Mouse (Mus musculus): ENCODE results near the gene Mthfd2l. TPM values are rescaled to one million over a fixed set of nuclear protein-coding genes. Genes with fewer than 3 reads are reported as not detected.

Mthfd2l gene
- polyA plus RNA-seq, 1 experiment from 2014 or later: 86.6 TPM

- Histone ChIP-seq H3K36me3 (peaks cover 7% of the 10 kb centered on the region; the same call in 1 of the 2 replicates), H3K4me2 (no peak overlapping the region), H3K27ac (replicated peaks) (no peak overlapping the region), H3K9ac (replicated peaks) (no peak overlapping the region), H3K27me3 (replicated peaks) (no peaks in the 10 kb centered on the region), H3K4me3 (replicated peaks) (no peak overlapping the region), H3K9me3 (replicated peaks) (no peaks in the 10 kb centered on the region), H3K4me1 (no peaks in the 10 kb centered on the region)
- 32% methylated on average over 2 of the region's 2 CpGs for WGBS
- ATAC-seq (ENCODE audit: low FRiP score): peak; percentile 88; the same call in 1 of the 2 replicates
Observed at GRCm38 (mm10) chr5:90951475-90951874, 20.6 kb downstream of the Mthfd2l start.

- Histone ChIP-seq H3K27ac (replicated peaks) (no peak overlapping the region), H3K9ac (replicated peaks) (no peak overlapping the region), H3K9me3 (replicated peaks) (no peaks in the 10 kb centered on the region), H3K36me3 (peaks cover 7% of the 10 kb centered on the region; the same call in 1 of the 2 replicates), H3K27me3 (replicated peaks) (no peaks in the 10 kb centered on the region), H3K4me1 (no peaks in the 10 kb centered on the region), H3K4me2 (no peak overlapping the region), H3K4me3 (replicated peaks) (no peak overlapping the region)
- no peak for ATAC-seq (ENCODE audit: low FRiP score)
- 82% methylated on average over 8 of the region's 8 CpGs for whole genome bisulfite sequencing
Observed at GRCm38 (mm10) chr5:90952731-90953481, 22.0 kb downstream of the Mthfd2l start.

GRCm38 (mm10) chr5:90964316-90964715 is 33.4 kb downstream of the Mthfd2l start:
- Histone ChIP-seq H3K9ac (replicated peaks) (no peak overlapping the region), H3K27ac (replicated peaks) (no peak overlapping the region), H3K4me1 (no peaks in the 10 kb centered on the region), H3K36me3 (no peaks in the 10 kb centered on the region), H3K4me3 (replicated peaks) (no peak overlapping the region), H3K27me3 (replicated peaks) (no peaks in the 10 kb centered on the region), H3K4me2 (no peak overlapping the region), H3K9me3 (replicated peaks) (no peaks in the 10 kb centered on the region)
- 71% methylated on average over 4 of the region's 4 CpGs for WGBS
- ATAC-seq (ENCODE audit: low FRiP score): no peak

- no peak for ATAC-seq (ENCODE audit: low FRiP score)
- H3K9ac ChIP-seq (replicated peaks): no peak overlapping the region
- H3K4me1 ChIP-seq: no peaks in the 10 kb centered on the region
- no peak overlapping the region for H3K4me3 ChIP-seq (replicated peaks)
- no peak overlapping the region for H3K4me2 ChIP-seq
- H3K9me3 ChIP-seq (replicated peaks): no peaks in the 10 kb centered on the region
- 88% methylated on average over 4 of the region's 4 CpGs for WGBS
- H3K36me3 ChIP-seq: no peaks in the 10 kb centered on the region
- H3K27me3 ChIP-seq (replicated peaks): no peaks in the 10 kb centered on the region
- H3K27ac ChIP-seq (replicated peaks): no peak overlapping the region
Observed at GRCm38 (mm10) chr5:90964764-90965163, 33.8 kb downstream of the Mthfd2l start.

DNA sequence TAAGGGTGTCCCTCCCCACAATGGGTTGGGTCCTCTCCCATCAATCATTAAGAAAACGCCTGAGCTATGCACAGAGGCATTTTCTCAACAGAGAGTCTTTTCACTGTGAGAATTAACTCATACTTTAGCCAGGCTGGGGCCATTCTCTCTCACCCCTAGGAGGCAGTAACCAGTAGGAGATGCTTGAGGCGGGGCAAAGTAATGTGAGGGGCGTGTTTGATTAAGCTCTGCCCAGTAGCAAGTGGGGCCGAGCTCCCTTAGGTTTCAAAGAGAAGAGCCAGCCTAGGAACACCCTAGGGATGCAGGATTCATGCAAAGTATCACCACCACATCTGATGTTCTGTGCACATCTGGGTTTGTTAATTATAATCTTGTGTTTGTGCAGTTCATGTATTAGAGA is 34.5 kb downstream of the Mthfd2l start:
- Histone ChIP-seq H3K9ac (replicated peaks) (no peak overlapping the region), H3K9me3 (replicated peaks) (no peaks in the 10 kb centered on the region), H3K4me1 (no peaks in the 10 kb centered on the region), H3K36me3 (no peaks in the 10 kb centered on the region; the same call in 1 of the 2 replicates), H3K27ac (replicated peaks) (no peak overlapping the region), H3K4me3 (replicated peaks) (no peak overlapping the region), H3K27me3 (replicated peaks) (no peaks in the 10 kb centered on the region), H3K4me2 (no peak overlapping the region)
- ATAC-seq (ENCODE audit: low FRiP score): no peak
- 57% methylated on average over 4 of the region's 4 CpGs for WGBS

DNA sequence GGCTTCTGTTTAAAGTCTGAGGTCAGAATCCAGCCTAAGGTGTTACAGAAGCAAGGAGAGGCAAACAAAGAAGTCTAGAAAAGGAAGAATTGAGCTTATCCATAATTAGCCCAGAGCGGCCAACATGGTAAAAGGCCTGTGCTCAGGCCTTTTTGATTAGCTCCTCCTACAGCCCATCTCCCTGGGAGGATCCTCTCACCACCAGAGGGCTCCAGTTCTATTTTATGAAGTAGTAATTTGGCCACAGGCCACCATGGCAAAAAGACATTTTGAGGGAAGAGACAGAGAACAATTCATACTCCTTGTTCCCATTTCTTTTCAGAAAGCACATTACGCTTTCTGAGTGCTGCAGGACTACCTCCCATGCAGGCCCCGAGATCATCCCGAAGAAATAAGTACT is 46.3 kb downstream of the Mthfd2l start:
- no peaks in the 10 kb centered on the region for H3K27me3 ChIP-seq (replicated peaks)
- H3K27ac ChIP-seq (replicated peaks): no peak overlapping the region
- H3K9me3 ChIP-seq (replicated peaks): no peaks in the 10 kb centered on the region
- H3K4me3 ChIP-seq (replicated peaks): no peak overlapping the region
- 82% methylated on average over 4 of the region's 4 CpGs for WGBS
- ATAC-seq (ENCODE audit: low FRiP score): peak; percentile 45; the same call in 1 of the 2 replicates
- no peaks in the 10 kb centered on the region for H3K4me1 ChIP-seq
- peaks cover 9% of the 10 kb centered on the region for H3K36me3 ChIP-seq
- no peak overlapping the region for H3K4me2 ChIP-seq
- no peak overlapping the region for H3K9ac ChIP-seq (replicated peaks)

GRCm38 (mm10) chr5:90980297-90980696 is 49.4 kb downstream of the Mthfd2l start:
- Histone ChIP-seq H3K4me2 (no peak overlapping the region), H3K4me3 (replicated peaks) (no peak overlapping the region), H3K4me1 (no peaks in the 10 kb centered on the region), H3K9ac (replicated peaks) (no peak overlapping the region), H3K36me3 (peaks cover 6% of the 10 kb centered on the region), H3K9me3 (replicated peaks) (no peaks in the 10 kb centered on the region), H3K27ac (replicated peaks) (no peak overlapping the region), H3K27me3 (replicated peaks) (no peaks in the 10 kb centered on the region)
- ATAC-seq (ENCODE audit: low FRiP score): no peak
- 81% methylated on average over 7 of the region's 7 CpGs for WGBS

- Histone ChIP-seq H3K4me2 (no peak overlapping the region), H3K9me3 (replicated peaks) (no peaks in the 10 kb centered on the region)
- WGBS: 80% methylated on average over 5 of the region's 5 CpGs
Observed at GRCm38 (mm10) chr5:90987605-90988004, 56.7 kb downstream of the Mthfd2l start.

GRCm38 (mm10) chr5:90988149-90988548 is 57.2 kb downstream of the Mthfd2l start:
- H3K4me3 ChIP-seq (replicated peaks): no peak overlapping the region
- H3K27me3 ChIP-seq (replicated peaks): no peaks in the 10 kb centered on the region
- no peak for ATAC-seq (ENCODE audit: low FRiP score)
- no peak overlapping the region for H3K4me2 ChIP-seq
- H3K4me1 ChIP-seq: no peaks in the 10 kb centered on the region
- no peak overlapping the region for H3K9ac ChIP-seq (replicated peaks)
- no peak overlapping the region for H3K27ac ChIP-seq (replicated peaks)
- 94% methylated on average over 3 of the region's 3 CpGs for WGBS
- peaks cover 18% of the 10 kb centered on the region for H3K36me3 ChIP-seq
- H3K9me3 ChIP-seq (replicated peaks): no peaks in the 10 kb centered on the region

More at GRCm38 (mm10) chr5:90987605-90988004, 56.7 kb downstream of the Mthfd2l start:
- ATAC-seq (ENCODE audit: low FRiP score): no peak
- H3K9ac ChIP-seq (replicated peaks): no peak overlapping the region
- no peaks in the 10 kb centered on the region for H3K27me3 ChIP-seq (replicated peaks)
- H3K4me1 ChIP-seq: no peaks in the 10 kb centered on the region
- H3K36me3 ChIP-seq: peaks cover 18% of the 10 kb centered on the region
- H3K27ac ChIP-seq (replicated peaks): no peak overlapping the region
- H3K4me3 ChIP-seq (replicated peaks): no peak overlapping the region

DNA sequence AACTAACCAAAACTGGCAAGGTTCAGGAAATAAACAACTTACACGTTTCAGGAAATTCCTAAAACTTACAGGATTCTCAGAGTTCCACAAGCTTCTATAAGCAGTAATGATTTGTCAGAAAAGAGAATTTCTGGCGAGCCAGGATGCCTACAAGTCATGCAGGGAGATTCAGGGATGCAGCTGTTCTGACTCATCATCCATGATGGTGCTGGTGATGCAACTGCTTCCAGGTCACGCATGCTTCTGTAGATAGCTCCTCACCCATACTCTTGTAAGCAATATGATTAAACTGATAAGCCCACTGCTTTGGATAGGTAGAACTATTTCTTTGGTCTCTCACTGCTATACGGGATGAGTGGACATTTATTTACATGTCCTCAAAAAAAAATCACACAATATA is 57.7 kb downstream of the Mthfd2l start:
- H3K27ac ChIP-seq (replicated peaks): no peak overlapping the region
- H3K27me3 ChIP-seq (replicated peaks): no peaks in the 10 kb centered on the region
- H3K36me3 ChIP-seq: peaks cover 18% of the 10 kb centered on the region
- no peak for ATAC-seq (ENCODE audit: low FRiP score)
- H3K4me3 ChIP-seq (replicated peaks): no peak overlapping the region
- no peak overlapping the region for H3K9ac ChIP-seq (replicated peaks)
- H3K4me2 ChIP-seq: no peak overlapping the region
- no peaks in the 10 kb centered on the region for H3K4me1 ChIP-seq
- H3K9me3 ChIP-seq (replicated peaks): no peaks in the 10 kb centered on the region
- WGBS: 94% methylated on average over 4 of the region's 4 CpGs

DNA sequence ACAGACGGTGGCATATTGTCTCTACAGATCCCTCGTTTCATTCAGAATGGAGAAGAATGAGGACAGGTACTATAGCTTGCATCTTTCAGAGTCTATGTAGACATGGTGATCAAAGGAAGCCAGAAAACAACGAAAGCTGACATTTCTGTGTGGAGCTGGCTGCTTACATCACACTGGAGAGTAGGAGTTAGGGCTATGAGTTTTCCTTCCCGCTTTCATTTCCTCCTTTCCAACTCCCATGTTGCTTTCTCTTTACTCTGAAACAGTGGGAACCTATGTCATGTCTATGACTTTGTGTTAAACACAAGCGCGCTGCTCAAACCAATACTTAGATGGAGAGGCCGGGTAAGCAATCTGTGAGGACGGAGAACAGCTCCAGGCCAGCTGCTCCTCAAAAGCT is 69.0 kb downstream of the Mthfd2l start:
- 95% methylated on average over 8 of the region's 8 CpGs for WGBS
- Histone ChIP-seq H3K4me2 (no peak overlapping the region), H3K4me1 (no peaks in the 10 kb centered on the region), H3K36me3 (peaks cover 7% of the 10 kb centered on the region), H3K9me3 (replicated peaks) (no peaks in the 10 kb centered on the region), H3K9ac (replicated peaks) (no peak overlapping the region), H3K27ac (replicated peaks) (no peak overlapping the region), H3K4me3 (replicated peaks) (no peak overlapping the region), H3K27me3 (replicated peaks) (no peaks in the 10 kb centered on the region)
- ATAC-seq (ENCODE audit: low FRiP score): no peak

DNA sequence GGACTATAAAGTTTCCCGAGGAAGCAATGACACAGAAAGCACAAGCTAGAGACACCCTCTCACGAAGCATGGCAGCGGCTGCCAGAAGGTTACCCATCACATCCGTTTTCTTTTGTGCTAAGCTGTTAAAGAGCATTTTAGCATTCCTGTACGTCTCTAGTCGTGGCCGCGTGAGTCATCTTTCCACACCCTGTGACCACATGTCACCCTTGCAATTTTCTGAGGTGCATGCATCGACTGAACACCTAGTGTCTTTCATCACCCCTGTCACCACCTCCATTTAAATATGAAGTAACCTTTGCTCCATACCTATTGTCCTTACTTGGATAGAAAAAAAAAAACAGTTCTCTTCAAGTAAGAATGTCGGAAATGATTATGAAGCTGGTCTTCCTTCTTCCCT is 84.3 kb downstream of the Mthfd2l start:
- no peak for ATAC-seq (ENCODE audit: low FRiP score)
- H3K27me3 ChIP-seq (replicated peaks): no peaks in the 10 kb centered on the region
- H3K4me1 ChIP-seq: no peaks in the 10 kb centered on the region
- no peaks in the 10 kb centered on the region for H3K9me3 ChIP-seq (replicated peaks)
- WGBS: 78% methylated on average over 10 of the region's 10 CpGs
- H3K27ac ChIP-seq (replicated peaks): no peak overlapping the region
- H3K9ac ChIP-seq (replicated peaks): no peak overlapping the region
- no peaks in the 10 kb centered on the region for H3K36me3 ChIP-seq
- no peak overlapping the region for H3K4me3 ChIP-seq (replicated peaks)
- no peak overlapping the region for H3K4me2 ChIP-seq

All from neural tube, embryonic 15.5 days (tissue).